Mouse (Mus musculus) cerebellum, adult 9-10 months (tissue): Measurements from ENCODE around the gene Scyl2.

Experiments
- DNase-seq: peaks from one replicate; pipeline ENCODE4 v3.0.0; 2022

Gene Scyl2

GRCm38 (mm10) chr10:89594309-89594708, 91.8 kb downstream of the Scyl2 start:
- DNase-seq = no peak

- no peak for DNase-seq
These were observed 93.3 kb downstream of the Scyl2 start for GRCm38 (mm10) chr10:89592797-89593196.

GRCm38 (mm10) chr10:89589877-89590276, 96.2 kb downstream of the Scyl2 start:
- no peak for DNase-seq
